Mouse (Mus musculus) Muller cell, postnatal 12 days (primary cell): ENCODE measurements at regions not wholly inside any gene's neighbourhood (a gene's known extent, or its start where the extent isn't known, plus 50 kb on each side); places are given as distances from the start of the nearest gene placed in this dataset.
A peak's percentile ranks its signal among the peaks of the same experiment; 100 is the strongest.

Source experiments
- DNase-seq: peaks from one replicate; pipeline ENCODE4 v3.0.0-alpha.2; 2015; ENCODE audit errors: inconsistent ontology term

DNA sequence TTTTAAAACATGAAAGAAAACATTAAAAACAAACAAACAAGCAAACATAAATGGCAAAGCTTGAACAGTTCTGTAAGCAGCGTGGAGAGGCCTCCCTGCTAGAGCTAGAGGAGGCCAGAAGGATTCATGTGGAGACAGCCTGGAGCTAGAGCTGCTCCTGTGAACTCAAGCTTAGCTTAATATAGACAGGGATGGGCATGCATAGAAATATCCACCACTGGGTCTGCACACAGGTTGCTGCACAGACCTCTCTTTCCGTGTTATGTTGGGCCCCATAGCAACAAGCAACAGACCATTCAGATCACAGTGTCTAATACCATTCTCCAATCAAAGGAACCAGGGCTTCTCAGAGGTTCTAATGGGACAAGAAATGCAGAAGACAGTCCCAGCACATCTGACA, 122.9 kb upstream of the Magi3 start:
- DNase-seq, result no peak

DNA sequence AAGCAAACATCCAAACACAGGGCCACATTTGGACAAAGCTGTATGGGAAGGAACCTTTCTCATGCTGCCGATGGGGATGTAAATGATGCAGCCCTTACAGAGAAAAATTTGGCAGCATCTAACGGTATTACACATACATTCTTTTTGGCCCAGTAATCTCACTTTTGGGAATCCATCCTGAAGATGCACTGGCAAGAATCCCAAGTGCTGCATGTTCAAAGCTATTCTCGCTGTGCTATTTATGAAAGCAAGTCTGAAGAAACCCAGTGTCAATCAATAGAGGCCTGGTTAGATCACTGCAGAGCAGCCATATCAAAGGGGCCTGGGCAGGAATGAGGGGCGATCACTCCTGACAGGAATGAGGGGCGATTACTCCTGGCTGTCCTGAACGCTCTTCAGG, 122.0 kb upstream of the Magi3 start:
- peak; percentile 80 for DNase-seq

- no peak for DNase-seq
Observed at GRCm38 (mm10) chr3:104340331-104340730, 120.2 kb upstream of the Magi3 start.

DNA sequence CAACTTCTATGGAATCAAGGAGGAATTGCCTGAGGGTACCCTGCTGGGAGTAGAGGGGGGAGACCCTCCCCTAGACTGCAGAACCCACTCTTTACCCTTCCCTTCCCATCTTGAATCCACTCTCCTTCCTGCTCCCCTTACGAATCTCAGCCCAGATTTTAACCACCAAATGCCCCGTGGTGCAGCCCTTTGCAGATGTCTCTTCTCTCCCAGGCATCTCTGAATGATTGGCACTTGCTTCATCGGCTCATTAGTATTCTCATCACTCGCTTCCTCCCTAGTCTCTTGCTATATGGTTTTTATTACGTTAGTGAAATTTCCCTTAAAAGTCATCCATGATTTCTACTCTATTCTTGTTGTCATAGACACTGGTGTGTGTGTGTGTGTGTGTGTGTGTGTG, 116.7 kb upstream of the Magi3 start:
- no peak for DNase-seq

- no peak for DNase-seq
Observed at GRCm38 (mm10) chr3:104336308-104336707, 116.1 kb upstream of the Magi3 start.

DNA sequence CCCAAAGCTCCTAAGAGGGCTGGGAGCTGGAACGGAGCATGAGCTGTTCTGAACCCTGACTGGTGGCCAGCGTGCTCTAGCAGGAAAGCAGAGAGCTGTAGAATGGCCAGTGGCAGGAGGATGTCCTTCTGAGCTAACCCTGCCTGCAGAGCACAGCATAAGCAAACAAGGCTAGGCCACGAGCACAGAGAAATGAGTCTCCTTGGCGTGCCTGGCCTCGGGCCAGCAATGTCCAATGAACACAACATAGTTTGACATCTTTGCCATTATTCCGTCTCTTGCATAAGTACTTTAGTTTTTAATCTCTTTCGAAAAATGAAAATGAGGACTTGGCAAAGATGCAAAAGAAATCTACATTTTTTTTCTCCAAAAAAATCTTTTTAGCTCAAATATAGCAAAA, 114.6 kb upstream of the Magi3 start:
- DNase-seq, result no peak

DNA sequence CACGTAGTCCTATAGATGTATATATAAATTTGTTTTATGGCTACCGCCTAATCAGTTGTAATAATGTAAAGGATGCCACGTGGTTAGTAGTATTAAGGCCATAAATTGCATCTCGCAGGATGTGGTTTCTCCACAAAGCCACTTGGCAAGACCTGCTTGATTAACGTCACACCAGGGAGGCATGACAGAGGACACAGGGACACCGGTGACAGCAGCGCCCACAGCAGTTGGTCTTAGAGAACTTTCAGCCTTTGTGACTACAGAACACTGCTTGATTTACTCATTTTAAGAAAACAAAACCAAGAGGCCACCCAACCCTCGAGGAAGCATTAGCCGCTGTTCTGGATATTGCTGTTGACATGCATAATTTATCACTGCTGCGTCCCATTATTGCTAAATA, 113.2 kb upstream of the Magi3 start:
- DNase-seq, result no peak

GRCm38 (mm10) chr3:104330646-104331045, 110.5 kb upstream of the Magi3 start:
- DNase-seq, result no peak

GRCm38 (mm10) chr3:104327829-104328228, 107.7 kb upstream of the Magi3 start:
- no peak for DNase-seq

DNA sequence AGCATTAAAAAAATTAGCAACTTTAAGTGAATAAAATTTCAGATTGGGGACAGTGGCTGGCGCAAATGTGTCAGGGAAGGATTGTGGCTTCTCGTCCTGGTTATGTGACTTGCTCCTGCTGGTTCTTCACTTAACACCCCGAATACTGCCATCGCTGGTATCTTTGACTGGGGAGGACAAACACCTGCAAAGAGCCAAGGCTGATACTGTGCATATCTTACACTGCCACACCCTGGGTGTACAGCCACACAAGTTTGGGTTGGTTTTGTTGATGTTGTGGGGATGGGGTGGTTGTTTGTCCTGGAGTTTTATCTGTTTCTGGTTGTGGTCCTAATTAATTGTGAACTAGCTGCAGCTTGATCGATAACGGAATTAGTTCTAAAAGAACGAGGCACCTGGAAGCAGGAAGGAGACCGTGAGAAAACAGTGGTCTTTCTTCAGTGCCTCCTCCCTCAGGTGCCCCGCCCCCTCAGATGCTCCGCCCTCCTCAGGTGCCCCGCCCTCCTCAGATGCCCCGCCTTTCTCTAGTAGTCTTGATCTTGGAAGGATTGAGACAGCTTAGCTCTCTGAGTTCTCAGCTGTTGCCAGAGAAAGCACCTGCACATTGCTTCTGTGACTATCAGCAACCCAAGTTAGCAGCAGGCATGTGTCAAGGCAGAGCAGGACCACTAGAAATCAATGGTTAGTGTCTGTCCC, 107.0 kb upstream of the Magi3 start:
- no peak for DNase-seq

DNA sequence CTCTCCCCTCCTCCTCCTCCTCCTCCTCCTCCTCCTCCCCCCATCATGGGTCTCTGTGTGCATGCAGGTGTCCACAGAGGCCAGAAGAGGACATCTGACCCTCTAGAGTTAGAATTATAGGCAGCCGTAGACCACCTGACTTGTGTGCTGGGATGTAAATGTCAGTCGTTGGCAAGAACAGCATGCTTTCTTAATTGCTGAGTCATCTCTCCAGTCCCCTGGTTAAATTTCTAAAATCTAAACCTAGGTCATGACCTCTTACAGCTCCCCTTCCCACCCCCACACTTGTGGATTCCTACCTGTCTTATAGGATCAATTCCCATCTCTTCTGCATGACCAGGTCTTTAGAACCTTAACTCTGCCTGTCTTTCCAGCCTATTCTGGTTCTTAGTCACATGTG, 102.4 kb upstream of the Magi3 start:
- DNase-seq, result peak; percentile 26

DNA sequence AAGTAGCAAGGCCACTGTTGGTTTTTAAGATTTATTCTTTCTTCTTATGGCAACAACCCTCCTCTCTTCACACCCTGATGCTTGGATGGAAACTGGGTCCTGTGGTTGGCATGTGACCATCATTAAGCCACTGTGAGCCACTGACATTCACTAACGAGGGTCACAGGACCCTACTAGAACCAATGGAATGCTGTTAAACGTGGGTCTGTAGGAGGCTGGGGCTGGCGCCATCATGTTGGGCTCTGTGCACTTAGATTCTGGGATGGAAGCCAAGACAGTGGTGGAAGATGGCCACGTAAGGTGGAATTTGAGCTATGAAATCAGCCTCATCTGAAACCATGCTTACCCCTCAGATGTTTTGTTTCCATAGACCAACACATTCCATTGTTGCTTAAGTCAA, 100.2 kb upstream of the Magi3 start:
- peak; percentile 98 for DNase-seq

- DNase-seq, result peak; percentile 77
Observed at GRCm38 (mm10) chr3:104319377-104319776, 99.2 kb upstream of the Magi3 start.

DNA sequence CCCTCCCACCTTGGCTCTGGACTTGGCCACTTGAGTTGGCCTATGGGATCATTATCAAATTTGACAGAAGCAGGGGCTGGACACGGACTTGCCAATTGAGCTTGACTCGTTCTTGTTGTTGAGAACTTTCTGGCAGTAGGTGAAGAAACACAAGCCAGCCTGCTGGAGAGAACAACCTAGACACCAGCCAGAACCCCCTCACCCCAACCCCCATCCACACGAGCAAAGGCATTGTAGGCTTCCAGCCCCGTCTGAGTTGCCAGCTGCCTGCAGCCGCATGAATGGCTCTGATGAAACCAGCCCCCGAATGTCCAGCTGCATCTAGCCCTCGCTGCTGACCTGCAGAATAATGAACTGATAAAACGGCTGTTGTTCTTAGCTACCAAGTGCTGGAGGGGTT, 98.7 kb upstream of the Magi3 start:
- DNase-seq, result peak; percentile 94

DNA sequence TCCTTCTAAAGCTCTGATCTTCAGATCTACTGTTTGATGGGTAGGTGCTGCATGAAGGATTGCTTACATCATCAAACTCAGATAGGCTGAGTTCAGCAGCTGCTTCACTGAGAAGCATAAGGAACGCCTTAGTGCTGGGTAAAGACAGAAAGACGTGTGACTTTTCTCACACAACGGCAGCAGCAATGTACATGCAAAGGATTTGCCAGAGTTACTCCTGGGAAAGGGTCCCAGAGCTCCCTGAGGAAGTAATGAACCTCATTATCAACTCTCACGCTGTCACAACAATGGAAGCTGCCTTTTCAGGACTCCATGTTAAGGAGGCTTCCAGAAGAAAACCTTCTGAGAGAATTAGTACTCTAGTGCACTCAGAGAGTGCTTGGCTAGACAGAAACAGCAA, 97.4 kb upstream of the Magi3 start:
- no peak for DNase-seq

- no peak for DNase-seq
Observed at GRCm38 (mm10) chr3:104313063-104313462, 92.9 kb upstream of the Magi3 start.

DNA sequence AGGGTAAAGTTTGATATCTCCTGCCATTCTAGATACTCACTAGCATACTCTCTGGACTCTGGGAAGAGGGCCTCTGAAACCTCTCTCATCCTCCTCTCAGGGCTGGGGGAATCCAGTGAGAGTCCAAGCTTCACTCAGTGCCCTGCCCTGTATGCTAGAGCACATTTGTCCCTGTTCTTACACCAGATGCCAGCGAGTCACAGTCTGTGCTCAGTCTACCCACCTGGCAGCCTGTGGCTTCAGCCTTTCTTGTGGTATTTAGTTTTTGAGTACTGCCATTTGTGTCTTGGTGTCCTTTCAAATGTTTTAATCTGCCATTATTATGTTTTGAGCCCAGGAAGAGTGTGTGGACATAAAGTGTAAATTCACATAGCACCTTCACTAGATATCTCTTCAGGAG, 86.8 kb upstream of the Magi3 start:
- DNase-seq, result no peak

GRCm38 (mm10) chr3:104305904-104306563, 85.9 kb upstream of the Magi3 start:
- DNase-seq, result no peak

GRCm38 (mm10) chr3:104303577-104303976, 83.4 kb upstream of the Magi3 start:
- DNase-seq, result peak; percentile 54

DNA sequence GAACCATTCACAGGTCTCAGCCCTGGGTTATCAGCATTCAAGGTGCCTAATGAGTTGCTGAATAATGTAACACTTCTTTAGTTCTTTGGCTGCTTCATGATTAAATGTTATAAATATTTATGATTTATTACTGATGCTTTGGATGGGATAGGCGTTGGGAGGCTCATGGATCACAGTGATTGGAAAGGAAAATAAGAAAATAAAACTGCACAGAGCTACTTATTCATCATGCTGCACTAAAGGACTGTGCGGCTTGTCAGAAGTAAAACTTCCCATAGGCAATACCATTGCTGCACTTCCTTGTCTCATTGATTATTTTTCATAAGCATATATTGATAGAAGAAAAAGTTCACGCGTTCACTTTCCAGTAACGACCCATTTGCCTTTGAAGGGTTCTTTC, 80.0 kb upstream of the Magi3 start:
- DNase-seq, result no peak

DNA sequence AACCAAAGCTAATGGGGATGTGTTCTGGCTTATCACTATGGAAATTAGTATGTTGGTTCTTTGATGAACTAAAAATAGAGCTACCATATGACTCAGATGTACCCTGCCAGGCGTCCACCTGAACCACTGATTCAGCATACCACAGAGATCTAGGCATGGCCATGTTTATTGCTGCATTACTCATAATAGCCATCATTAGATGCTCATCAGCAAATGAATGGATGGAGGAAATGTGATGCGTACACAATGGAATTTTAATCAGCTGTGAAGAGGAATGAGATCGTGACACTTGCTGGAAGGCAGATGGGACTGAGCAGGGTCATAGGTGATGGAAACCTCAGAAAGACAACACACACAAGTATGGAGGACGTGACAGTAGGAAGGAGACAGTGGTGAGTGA, 78.7 kb upstream of the Magi3 start:
- peak; percentile 96 for DNase-seq

GRCm38 (mm10) chr3:104298409-104298808, 78.2 kb upstream of the Magi3 start:
- no peak for DNase-seq

GRCm38 (mm10) chr3:104297112-104297511, 76.9 kb upstream of the Magi3 start:
- DNase-seq, result no peak

- peak; percentile 87 for DNase-seq
Observed at GRCm38 (mm10) chr3:104295856-104296255, 75.7 kb upstream of the Magi3 start.
